Mouse (Mus musculus) brain, embryonic 18.5 days (tissue): ENCODE results near the gene Calhm3.
"Not testable (repeated sequence)": the region's sequence is repeated elsewhere in the genome, so short reads cannot be mapped to it uniquely, and the experiment has no call there.

Source experiments
- DNase-seq: peaks from one replicate; pipeline ENCODE4 v3.0.0-alpha.2; 2012; ENCODE audit warnings: low read depth, low spot score

Calhm3 gene

DNA sequence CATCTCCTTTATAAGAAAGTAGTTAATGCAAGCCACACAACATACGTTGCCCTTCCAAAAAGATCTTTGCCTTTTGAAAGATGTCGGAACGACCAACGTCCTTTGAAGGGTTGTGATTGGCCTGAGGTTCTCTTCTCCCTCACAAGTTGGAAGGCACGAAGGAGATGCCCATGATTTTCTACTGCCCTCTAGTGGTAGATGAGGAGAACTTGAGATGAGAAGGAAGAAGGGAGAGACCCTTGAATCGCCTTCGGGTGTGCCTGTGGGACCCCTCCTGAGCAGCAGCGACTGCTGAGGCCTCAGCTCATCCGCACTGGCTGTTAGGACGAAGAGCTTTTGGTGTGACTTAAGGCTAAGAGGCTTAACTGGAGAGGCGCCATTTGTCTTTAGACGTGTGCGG lies 10.7 kb upstream of the Calhm3 start:
- DNase-seq: no peak

DNA sequence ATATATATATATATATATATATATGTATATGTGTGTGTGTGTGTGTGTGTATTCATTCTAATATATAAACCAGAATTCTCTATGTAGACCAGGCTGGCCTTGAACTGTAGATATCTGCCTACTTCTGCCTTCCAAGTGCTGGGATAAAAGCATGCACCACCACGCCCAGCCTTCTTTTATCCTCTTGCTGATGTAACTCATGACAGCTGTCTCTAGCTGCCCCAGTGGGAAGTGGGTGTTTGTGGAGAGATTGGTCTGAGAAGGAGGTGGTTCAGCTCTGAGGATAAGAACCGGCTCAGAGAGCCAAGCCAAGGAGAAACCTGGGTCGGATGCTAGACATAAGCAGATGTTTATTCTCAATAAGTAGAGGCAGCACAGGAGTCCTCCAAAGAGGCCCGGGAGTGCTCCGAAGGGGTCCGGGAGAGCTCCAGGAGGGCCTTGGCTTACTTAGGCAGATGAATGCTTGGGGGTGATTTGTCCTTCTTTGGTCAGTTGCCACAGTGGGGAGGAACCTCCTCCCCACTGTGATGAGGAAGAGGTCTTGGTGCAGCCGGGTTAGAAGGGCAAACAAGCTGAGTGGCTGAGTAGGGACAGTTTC lies 10.2 kb upstream of the Calhm3 start:
- DNase-seq: no peak

DNA sequence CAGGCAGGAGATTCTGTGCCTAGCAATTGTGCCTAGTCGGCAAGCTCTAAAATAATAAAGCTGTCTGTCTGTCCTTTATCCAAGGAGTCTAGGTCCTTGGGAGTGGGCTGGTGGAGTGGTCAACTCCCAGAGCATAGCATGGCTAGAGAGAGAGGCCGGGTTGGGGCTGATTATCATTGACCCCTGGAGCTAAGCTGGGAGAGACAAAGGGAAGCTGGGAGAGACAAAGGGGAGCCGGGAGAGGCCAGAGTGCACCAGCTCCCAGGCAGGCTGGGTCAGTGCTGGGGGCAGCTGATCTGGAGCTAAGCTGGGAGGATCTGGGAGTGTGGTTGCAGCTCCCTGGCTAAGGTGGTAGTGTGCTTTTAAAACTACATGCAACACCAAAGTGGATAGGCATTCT lies 9.2 kb upstream of the Calhm3 start:
- no peak for DNase-seq

DNA sequence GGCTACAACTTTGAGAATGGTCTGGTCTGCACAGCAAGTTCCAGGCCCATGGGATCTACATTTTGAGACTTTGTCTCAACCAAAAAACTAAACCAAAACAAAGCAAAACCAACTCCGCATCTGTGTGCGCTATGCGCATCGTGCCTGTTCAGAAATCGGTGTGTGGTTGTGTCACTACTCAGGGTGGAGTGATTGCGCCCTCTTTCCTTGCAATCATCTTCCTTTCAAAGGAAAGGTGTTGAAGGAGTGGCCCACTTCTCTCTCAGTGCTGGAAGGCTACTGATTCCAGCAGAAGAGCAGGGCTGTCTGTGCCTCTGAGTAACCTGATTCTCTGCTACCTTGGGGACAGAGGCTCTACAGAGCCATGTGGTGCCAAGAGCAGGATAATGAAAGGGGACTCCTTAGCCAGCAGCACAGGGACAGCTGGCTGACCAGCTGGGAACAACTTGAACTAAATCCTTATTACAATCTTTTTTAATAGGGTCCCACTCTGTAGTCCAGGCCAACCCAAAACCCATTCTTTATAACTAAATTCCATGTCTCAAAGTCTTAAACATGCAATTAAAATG lies 5.7 kb upstream of the Calhm3 start:
- no peak for DNase-seq

DNA sequence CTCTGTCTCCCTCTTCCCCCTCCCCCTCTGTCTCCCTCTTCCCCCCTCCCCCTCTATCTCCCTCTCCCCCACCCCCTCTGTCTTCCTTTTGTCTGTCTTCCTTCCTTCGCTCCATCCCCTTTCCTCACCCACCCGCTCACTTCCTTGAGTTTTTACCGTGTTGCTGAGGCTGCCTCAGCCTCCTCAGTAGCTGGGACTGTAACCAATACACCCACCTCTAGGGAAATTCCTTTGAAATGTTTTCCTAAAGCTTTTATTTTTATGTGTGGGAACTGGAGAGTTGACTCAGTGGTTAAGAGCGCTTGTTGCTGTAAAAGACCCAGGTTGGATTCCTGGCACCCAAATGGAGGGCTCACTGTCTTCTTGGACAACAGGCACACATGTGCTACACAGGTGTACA lies 4.1 kb upstream of the Calhm3 start:
- no peak for DNase-seq

DNA sequence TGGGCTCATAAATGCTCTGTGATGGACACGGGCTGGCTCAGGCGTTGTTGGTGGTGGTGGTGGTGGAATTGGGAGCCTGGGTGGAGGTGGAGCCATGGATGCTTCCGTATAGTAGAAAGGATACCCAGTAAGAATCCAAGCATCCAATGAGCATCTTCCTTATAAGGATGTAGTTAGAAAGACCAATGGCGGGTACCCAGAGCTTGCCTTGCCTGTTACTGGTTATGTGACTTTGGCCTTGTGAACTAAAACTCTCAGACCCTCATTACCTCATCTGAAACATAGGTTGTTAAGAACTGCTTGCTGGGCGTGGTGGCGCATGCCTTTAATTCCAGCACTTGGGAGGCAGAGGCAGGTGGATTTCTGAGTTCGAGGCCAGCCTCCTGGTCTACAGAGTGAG lies 3.8 kb downstream of the Calhm3 start:
- no peak for DNase-seq

DNA sequence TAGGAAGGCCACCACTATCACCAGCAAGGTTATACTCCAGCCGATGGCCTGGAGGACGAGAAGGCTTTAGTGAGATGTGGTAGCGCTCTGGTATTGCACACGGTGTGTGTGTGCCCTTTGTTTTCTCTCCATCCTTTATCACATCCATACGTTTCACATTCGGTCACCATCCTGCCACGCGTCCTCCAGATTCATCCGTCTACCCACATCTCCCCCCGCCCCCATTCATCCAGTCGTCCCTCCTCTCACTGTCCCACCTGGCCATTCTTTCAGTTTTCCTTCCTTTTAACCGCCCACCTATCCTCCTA lies 5.5 kb downstream of the Calhm3 start:
- no peak for DNase-seq

DNA sequence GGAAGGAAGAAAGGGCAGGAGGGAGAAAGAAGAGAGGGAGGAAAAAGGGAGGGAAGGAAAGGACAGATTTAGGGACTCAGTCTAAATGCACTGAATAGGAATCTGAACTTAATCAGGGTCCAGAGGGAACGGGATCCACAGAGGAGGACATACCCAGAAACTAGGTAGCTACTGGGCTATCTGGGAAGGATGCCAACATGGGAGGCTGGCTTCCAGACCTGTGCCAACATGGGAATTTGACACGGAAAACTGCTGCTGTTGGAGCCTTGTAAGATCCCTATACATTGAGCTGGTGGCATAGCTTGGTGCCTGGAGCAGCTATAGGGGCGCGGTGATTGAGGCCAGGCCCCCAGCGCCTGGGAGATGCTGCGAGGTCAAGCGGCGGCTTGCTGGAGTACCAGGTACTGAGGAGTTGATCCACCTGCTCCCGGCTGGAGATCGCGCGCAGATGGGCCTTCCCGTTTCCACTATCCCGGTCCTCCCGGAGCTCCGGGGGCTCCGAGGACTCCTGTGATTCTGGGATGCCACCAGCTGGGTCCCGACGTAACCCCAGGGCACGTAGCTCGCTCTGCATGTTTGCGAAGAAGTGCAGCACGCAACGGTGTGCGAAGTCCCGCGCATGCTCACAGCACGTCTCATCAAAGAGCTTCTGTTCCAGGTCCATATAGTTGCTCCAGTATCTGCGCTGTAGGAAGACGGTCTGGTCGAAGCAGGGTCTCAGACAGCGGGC lies 6.1 kb downstream of the Calhm3 start:
- no peak for DNase-seq

DNA sequence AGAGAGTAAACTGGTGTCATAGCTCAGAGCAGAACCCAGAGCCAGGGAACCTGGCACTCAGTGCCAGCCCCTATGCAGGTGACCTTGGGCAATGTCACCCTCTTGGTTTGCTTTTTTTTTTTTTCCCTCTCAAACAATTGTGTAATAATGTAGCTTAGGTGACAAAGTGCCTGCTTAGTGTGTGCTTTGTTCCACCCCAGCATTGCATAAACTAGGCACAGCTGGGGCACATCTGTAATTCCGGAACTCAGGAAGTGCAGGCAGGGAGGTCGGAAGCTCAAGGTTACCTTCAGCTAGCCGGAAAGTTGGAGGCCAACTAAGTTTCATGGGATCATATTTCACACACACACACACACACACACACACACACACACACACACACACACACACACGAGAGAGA lies 7.7 kb downstream of the Calhm3 start:
- no peak for DNase-seq

DNA sequence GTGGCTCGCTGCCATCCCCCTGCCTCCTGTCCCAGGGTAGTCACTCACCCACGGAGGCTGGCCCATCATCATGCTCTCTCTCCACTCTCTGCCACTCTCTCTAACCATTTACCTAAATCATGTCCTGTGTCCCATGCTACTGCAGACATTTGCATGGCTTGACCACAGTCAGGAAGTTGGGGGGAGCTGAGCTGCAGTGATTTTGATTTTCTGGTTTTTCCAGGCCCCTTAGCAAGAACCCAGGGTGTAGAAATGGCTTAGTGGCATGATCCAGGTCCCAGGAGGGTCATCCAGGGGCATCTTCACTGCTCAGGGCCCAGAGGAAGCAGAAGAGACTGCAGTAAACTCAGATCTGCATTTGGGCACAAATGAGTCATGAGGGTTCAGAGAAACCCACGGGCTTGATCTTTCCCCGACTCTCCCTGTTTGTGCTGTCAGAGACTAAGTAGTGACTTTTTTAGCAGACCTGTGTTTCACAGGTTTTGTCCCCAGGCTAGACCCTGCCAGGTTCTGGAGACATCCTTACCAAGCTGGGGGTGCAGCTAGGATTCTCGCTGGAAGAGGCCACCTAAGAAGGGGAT lies 9.2 kb downstream of the Calhm3 start:
- DNase-seq: no peak

DNA sequence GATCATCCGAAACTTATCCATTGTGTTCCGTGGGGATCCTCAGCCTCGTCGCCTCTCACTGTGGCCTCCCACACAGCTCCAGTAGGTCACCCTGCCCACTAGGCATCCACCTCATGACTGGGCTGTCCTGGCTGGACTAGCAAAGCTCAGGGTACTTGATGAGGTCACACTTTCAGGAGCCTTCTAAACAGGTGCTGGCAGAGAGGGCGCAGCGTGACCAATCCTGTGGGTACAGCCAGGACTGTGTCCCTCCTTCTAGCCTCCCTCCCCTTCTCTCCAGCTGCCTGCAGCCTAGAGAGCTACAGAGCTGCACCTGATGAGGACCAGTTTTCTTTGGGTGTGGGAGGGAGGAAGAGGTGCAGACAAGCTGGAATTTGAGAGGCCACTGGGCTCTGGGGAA lies 13.4 kb downstream of the Calhm3 start, which contains the start of gene Calhm1:
TSS of gene Calhm1 (minus strand) at position 101 of the 400 bp plus-strand sequence.
- DNase-seq: no peak

DNA sequence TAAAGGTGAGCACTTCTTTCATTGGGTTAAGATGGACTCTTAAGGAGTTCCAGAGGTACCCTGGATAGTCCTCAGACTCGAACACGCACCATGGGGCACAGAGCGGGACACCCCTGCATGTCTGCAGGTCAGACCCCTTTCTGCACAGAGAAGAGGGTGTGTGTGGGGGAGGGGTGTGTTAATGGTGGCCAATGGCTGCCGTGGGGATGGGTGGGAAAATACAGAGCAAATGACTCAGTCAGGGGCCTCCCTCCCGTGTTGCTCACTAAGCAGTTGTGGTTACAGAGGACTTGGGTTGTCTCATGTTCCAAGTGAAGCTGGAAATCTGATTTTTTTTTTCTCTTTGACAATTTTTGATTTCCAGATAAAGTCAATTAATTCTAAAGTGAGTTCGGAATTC lies 15.1 kb downstream of the Calhm3 start:
- no peak for DNase-seq

DNA sequence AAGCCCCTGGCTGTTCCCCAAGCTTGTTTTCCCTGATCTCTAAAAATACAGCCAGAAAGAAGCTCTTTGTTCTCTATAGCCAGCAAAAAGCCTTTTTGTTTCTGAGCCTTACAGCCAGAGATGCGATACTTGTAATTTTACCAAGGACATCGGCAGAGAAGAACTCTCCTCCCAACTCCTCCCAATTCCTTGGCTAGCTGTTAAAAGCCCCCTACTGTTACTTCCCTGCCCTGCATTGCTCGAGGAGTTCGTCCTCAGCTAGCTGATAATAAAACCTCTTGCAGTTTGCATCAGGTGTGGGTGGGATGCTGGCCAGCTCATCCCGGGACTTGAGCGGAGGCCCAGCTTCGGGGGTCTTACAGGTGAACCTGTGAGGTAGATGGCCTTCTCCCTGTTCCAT lies 18.0 kb downstream of the Calhm3 start:
- DNase-seq: not testable (repeated sequence)

DNA sequence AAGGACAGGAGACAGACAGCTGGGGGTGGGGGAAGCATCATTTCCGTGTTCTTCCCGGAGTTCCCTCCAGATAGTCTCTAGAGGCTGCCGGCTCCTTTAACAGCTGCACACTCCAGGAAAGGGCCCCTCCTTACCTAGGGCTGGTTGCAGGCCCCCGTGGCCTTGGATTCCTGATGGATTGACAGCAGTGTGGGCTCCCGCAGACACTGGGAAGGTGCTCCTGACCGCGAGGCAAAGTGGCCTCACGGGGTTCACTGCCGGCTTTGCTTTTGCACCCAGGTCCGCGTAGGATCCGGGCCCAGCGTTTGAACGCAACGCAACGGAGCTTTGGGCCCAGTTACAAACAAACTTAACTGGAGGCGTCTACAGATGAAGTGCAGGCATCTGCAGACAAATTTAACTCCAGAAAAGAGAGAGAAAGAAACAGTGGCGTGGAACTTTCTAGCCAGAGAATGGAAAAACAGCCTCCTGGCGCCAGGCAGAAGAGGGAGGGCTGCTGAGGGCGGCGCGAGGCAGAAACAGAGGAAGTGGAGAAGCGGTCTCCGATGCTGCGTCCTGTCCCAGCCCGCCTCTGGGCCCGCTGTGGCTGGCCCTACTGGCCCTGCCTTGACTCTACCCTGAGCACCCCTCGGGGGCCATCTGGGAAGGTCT lies 19.7 kb downstream of the Calhm3 start, which contains the start of gene Calhm2:
TSS of gene Calhm2 (minus strand) at position 524 of the 651 bp plus-strand sequence.
- DNase-seq: no peak

DNA sequence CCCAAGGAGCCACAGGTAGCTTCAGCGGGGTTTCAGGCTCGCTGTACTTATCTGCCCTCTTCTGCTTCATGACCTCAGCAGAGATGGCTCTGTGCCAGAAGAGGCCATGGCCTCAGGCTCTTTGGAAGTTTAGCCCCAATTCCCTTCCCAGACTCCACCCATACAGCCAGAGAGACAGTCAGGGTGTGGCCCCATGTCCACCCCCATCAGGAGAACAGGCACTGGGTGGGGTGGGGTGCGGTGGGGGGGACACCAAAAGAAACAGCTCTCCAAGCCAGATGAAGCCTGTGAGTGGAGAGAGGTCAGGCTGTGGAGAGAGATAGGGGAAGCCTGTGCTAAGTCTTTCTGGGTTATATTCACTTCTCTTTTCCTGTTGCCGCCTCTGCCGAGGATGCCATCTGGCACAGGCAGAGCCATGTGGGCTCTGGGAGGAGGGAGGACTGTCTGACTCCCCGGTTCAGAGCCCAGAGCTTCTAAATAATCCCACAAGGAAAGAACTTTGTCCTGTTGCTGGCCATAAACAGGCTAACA lies 20.4 kb downstream of the Calhm3 start:
- DNase-seq: no peak

DNA sequence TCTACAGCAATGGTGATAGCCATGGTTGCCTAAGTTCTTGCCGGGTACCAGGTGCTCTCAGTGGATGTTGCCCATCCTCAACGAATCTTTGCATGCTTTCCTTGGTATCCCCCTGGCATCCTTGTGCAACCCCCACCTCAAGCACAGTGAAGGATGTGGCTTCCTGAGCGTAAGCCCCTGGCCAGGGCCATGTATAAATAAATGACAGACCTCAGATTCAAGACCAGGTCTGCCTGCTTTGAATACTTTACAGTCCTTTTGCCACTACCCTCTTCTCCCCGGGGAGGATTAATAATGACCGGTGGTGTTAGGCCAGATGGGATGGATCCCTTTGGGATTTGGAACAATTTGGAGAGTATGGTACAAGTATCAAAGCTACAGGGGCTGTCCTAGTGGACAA lies 21.4 kb downstream of the Calhm3 start:
- DNase-seq: no peak

DNA sequence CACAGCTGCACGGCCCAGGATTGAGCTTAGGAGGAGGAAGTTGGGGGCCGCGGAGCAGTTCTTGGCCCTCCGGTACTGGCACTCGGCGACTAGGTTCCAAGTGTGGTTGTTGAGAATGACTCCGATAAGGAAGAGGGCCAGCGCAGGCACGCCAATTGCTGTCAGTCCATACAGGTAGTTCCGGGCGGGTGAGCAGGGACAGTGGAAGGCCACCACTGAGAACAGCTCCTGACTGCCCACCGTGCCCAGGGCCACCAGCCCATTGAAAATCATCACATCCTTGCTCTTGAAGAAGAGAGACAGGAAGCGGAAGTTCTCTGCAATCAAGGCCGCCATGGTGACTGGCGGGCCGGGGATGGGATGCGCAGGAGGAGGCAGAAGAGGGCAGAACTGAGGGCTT lies 22.0 kb downstream of the Calhm3 start:
- no peak for DNase-seq

DNA sequence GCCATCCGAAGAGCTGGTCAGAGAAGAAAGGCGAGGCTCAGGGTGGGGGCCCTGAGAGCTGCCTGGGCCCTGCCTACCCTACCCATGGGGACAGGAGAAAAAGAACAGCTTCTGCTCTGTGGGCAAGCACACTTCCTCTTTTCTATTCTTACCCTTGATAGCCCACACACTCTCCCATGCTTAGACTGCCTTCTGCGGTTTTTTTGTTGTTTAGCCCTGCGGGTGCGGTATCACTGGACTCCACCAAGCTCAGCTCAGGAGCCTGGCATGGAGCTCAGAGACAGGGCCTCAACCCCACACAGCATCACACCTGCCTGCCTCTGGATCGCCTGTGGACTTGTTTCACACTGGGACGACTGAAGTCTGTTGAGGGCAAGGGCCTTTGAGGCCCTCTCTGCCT lies 24.4 kb downstream of the Calhm3 start:
- no peak for DNase-seq

DNA sequence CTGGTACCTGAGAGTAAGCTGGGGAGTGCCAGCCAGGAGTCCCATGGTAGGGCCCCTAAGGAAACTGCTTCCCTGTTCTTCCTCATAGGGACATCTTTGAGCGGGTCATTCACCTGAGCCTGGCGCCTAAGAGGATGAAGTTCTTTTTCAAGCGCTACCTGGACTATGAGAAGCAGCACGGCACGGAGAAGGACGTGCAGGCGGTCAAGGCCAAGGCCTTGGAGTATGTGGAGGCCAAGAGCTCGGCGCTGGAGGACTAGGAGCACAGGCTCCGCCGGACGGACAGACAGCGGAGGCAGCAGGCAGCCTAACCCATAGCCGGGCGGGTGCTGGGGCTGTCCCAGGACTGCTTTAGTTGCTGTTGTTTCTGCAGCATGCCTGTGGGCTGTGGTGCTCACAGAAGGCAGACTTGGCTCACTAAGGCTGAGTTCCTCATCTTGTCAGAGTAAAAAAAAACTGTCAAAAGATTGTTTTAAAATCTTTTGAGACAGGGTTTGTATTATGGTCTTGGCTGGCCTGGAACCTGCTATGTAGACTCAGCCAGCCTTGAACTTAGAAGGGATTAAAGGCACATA lies 26.9 kb downstream of the Calhm3 start:
- DNase-seq: no peak

DNA sequence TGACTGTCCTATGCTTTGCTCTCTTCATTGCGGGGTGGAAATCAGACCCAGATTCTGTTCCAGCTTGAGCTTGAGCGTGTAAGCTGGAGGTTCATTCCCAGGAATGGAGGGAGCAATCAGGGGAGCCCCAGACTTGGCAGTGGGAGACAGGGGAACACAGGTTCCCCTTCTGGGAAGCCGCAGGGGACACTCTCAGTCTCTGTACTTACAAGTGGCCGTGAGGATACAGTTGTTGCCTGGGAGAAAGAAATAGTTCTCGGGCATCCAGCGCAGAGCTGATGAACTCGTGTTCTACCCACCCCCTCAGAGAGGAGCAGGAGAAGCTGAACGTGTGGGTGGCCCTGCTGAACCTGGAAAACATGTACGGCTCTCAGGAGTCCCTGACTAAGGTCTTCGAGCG lies 28.7 kb downstream of the Calhm3 start:
- DNase-seq: no peak

DNA sequence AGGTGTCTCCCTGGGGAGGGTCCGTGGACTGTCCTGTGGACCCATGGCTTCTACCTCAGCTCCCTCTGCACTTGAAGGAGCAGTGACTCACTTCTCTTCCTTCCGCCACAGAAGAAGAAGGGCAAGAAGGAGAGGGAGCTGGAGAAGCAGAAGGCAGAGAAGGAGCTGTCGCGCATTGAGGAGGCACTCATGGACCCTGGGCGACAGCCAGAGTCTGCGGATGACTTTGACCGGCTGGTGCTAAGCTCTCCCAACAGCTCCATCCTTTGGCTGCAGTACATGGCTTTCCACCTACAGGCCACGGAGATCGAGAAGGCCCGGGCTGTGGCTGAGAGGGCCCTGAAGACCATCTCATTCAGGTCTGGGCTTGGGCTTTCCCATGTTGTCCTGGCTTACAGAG lies 29.4 kb downstream of the Calhm3 start:
- no peak for DNase-seq

DNA sequence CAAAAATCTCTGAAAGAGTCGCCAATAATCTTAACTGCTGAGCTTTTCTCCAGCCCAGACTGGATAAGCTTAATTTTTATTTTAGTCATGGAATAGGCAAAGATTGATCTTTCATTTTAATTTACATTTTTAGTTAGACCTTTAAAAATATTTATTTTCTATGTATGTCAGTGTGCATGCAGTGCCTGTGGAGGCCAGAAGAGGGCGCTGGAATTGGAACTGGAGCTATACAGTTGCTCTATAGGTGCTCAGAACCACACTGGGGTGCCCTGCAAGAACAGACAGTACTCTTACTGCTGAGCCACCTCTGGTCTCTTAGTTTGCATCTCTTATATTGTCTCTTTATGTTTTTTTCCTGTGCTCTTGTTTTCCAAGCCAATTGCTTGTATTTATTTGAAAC lies 34.8 kb downstream of the Calhm3 start:
- DNase-seq: no peak
